Mouse (Mus musculus) liver, postnatal 0 days (tissue): ENCODE data around the gene Stpg4.

Experiments used
- CTCF ChIP-seq: sonication (generic); IDR thresholded peaks from 2 replicates; pipeline ENCODE4 v1.5.1; 2016; ENCODE audit warnings: antibody characterized with exemption, low read depth
- EP300 ChIP-seq: IDR thresholded peaks from 2 replicates; pipeline ENCODE4 v1.6.1; 2016; ENCODE audit warnings: antibody characterized with exemption, low read depth, mild to moderate bottlenecking

DNA sequence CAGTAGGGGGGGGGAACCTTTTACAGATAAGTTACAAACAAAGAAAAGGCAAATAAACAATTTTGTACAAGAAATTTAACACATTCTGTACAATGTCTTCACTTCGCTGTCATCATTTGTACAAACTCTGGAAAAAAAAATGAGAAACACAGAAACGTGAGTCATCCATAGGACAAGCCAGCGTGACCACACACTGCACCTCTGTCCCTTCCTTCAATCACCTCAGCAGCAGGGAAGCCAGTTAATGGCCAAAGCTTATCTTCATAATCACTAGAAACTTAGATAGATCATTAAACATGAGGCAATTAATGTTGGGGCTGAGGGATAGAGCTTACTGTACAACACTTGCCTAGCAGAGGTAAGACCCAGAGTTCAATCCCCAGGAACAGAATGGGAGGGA, 6.4 kb upstream of the Stpg4 start:
- no peak for TF ChIP-seq CTCF
- TF ChIP-seq EP300 = no peak
